Mouse (Mus musculus) CH12.LX (cell line): ENCODE results near the gene Clcn6. TPM values are rescaled to one million over a fixed set of nuclear protein-coding genes. Genes with fewer than 3 reads are reported as not detected.

Experiments
- DNase-seq: peaks from one replicate; pipeline ENCODE4 v3.0.0-alpha.2; 2013; ENCODE audit errors: extremely low read depth
- H3K27ac ChIP-seq: 2 replicates; pipeline ENCODE4 v1.5.1; 2012; ENCODE audit warnings: low read depth, mild to moderate bottlenecking, control low read depth, moderate library complexity; ENCODE audit not compliant: insufficient read depth
- H3K27me3 ChIP-seq: replicated peaks from 2 replicates; pipeline ENCODE3; 2012; ENCODE audit warnings: inconsistent platforms
- H3K36me3 ChIP-seq, 2 experiments: replicated peaks in 1 of 2; 2 replicates each; pipeline versions ENCODE3 to v1.6.1; 2012; ENCODE audit warnings: inconsistent platforms in 1 of 2, low read length in 1 of 2, mild to moderate bottlenecking in 1 of 2, mixed read lengths in 1 of 2, moderate library complexity in 1 of 2; ENCODE audit not compliant: control insufficient read depth in 1 of 2, insufficient read depth in 1 of 2
- H3K4me1 ChIP-seq, 2 experiments: 2 replicates each; pipeline ENCODE4 v1.6.1; 2012; ENCODE audit warnings: inconsistent platforms in 1 of 2, moderate library complexity in 1 of 2; ENCODE audit not compliant: insufficient read depth in 2 of 2, control insufficient read depth in 1 of 2
- H3K4me2 ChIP-seq: 2 replicates; pipeline ENCODE4 v1.6.1; 2012; ENCODE audit warnings: low read depth, mild to moderate bottlenecking, control low read depth; ENCODE audit not compliant: poor library complexity, insufficient read depth, severe bottlenecking
- H3K4me3 ChIP-seq, 3 experiments: fragments of 150-350 bp in 1 of 3; sonication (generic) in 1 of 3; replicated peaks in 1 of 3; 2 replicates each; pipeline versions ENCODE3 to v1.5.1; 2011 to 2012; ENCODE audit warnings: low read depth in 2 of 3, low read length in 2 of 3, mild to moderate bottlenecking in 2 of 3, moderate library complexity in 2 of 3, control low read depth in 1 of 3, improper control_type of control experiment in 1 of 3, inconsistent platforms in 1 of 3, mixed read lengths in 1 of 3; ENCODE audit not compliant: poor library complexity in 1 of 3
- H3K79me2 ChIP-seq: replicated peaks from 2 replicates; pipeline ENCODE4 v1.6.1; 2012; ENCODE audit warnings: mild to moderate bottlenecking, moderate library complexity; ENCODE audit not compliant: control insufficient read depth, poor library complexity, insufficient read depth, severe bottlenecking; ENCODE audit errors: extremely low read depth
- H3K9ac ChIP-seq: 2 replicates; pipeline ENCODE4 v1.6.1; 2012; ENCODE audit warnings: low read depth, mild to moderate bottlenecking, control low read depth, moderate library complexity; ENCODE audit not compliant: insufficient read depth
- H3K9me3 ChIP-seq: replicated peaks from 2 replicates; pipeline ENCODE3; 2012; ENCODE audit warnings: low read length, inconsistent platforms, mixed read lengths
- CHD2 ChIP-seq: IDR thresholded peaks from 2 replicates; pipeline ENCODE4 v1.6.1; 2011; ENCODE audit warnings: low read length, improper control_type of control experiment
- E2F4 ChIP-seq: IDR thresholded peaks from 2 replicates; pipeline ENCODE4 v1.6.1; 2011; ENCODE audit warnings: low read depth, low read length, improper control_type of control experiment; ENCODE audit not compliant: insufficient replicate concordance
- ELF1 ChIP-seq: IDR thresholded peaks from 2 replicates; pipeline ENCODE4 v1.6.1; 2014; ENCODE audit warnings: low read depth, mild to moderate bottlenecking, inconsistent platforms, low read length, improper control_type of control experiment
- GABPA ChIP-seq: IDR thresholded peaks from 2 replicates; pipeline ENCODE4 v1.6.1; 2012; ENCODE audit warnings: low read depth, low read length, improper control_type of control experiment, inconsistent platforms; ENCODE audit not compliant: insufficient replicate concordance
- IRF4 ChIP-seq: IDR thresholded peaks from 2 replicates; pipeline ENCODE4 v1.6.1; 2014; ENCODE audit warnings: low read depth, mild to moderate bottlenecking, inconsistent platforms, low read length, improper control_type of control experiment
- MAFK ChIP-seq: IDR thresholded peaks from 2 replicates; pipeline ENCODE4 v1.6.1; 2011; ENCODE audit warnings: low read length, improper control_type of control experiment; ENCODE audit not compliant: insufficient replicate concordance
- MAZ ChIP-seq: IDR thresholded peaks from 2 replicates; pipeline ENCODE4 v1.6.1; 2012; ENCODE audit warnings: low read depth, mild to moderate bottlenecking, inconsistent platforms, low read length, improper control_type of control experiment, moderate library complexity
- MEF2A ChIP-seq: IDR thresholded peaks from 2 replicates; pipeline ENCODE4 v1.6.1; 2014; ENCODE audit warnings: low read depth, mild to moderate bottlenecking, inconsistent platforms, low read length, improper control_type of control experiment, borderline replicate concordance
- MXI1 ChIP-seq: IDR thresholded peaks from 2 replicates; pipeline ENCODE4 v1.6.1; 2011; ENCODE audit warnings: mild to moderate bottlenecking, low read depth, low read length, improper control_type of control experiment
- MYC ChIP-seq: IDR thresholded peaks from 2 replicates; pipeline ENCODE4 v1.6.1; 2011; ENCODE audit warnings: low read depth, mild to moderate bottlenecking, improper control_type of control experiment, low read length
- NELFE ChIP-seq: IDR thresholded peaks from 2 replicates; pipeline ENCODE4 v1.6.1; 2011; ENCODE audit warnings: low read depth, low read length, improper control_type of control experiment
- NRF1 ChIP-seq: IDR thresholded peaks from 2 replicates; pipeline ENCODE4 v1.6.1; 2014; ENCODE audit warnings: low read depth, mild to moderate bottlenecking, inconsistent platforms, low read length, improper control_type of control experiment, moderate library complexity
- POLR2A ChIP-seq: IDR thresholded peaks from 2 replicates; pipeline ENCODE4 v1.6.1; 2011; ENCODE audit warnings: low read depth, mild to moderate bottlenecking, improper control_type of control experiment, low read length
- RAD21 ChIP-seq: IDR thresholded peaks from 2 replicates; pipeline ENCODE4 v1.6.1; 2011; ENCODE audit warnings: low read depth, mild to moderate bottlenecking, low read length, improper control_type of control experiment, moderate library complexity
- RCOR1 ChIP-seq: conservative IDR thresholded peaks from 2 replicates; pipeline ENCODE4 v1.6.1; 2012; ENCODE audit warnings: low read depth, mild to moderate bottlenecking, inconsistent platforms, low read length, improper control_type of control experiment
- SIN3A ChIP-seq: IDR thresholded peaks from 2 replicates; pipeline ENCODE4 v1.6.1; 2012; ENCODE audit warnings: low read length, improper control_type of control experiment, inconsistent platforms
- SMC3 ChIP-seq: IDR thresholded peaks from 2 replicates; pipeline ENCODE4 v1.6.1; 2011; ENCODE audit warnings: low read depth, low read length, improper control_type of control experiment
- TBP ChIP-seq: conservative IDR thresholded peaks from 2 replicates; pipeline ENCODE4 v1.6.1; 2011; ENCODE audit warnings: low read depth, low read length, improper control_type of control experiment
- USF1 ChIP-seq: IDR thresholded peaks from 2 replicates; pipeline ENCODE4 v1.6.1; 2014; ENCODE audit warnings: low read depth, mild to moderate bottlenecking, inconsistent platforms, low read length, improper control_type of control experiment
- USF2 ChIP-seq: conservative IDR thresholded peaks from 2 replicates; pipeline ENCODE4 v1.6.1; 2011; ENCODE audit warnings: low read depth, low read length, improper control_type of control experiment
- ZKSCAN1 ChIP-seq: IDR thresholded peaks from 2 replicates; pipeline ENCODE4 v1.6.1; 2012; ENCODE audit warnings: low read depth, inconsistent platforms, low read length, improper control_type of control experiment, borderline replicate concordance
- ZMIZ1 ChIP-seq: IDR thresholded peaks from 2 replicates; pipeline ENCODE4 v1.6.1; 2012; ENCODE audit warnings: low read depth, mild to moderate bottlenecking, inconsistent platforms, low read length, improper control_type of control experiment
- ZNF384 ChIP-seq: IDR thresholded peaks from 2 replicates; pipeline ENCODE4 v1.6.1; 2012; ENCODE audit warnings: low read depth, low read length, improper control_type of control experiment, inconsistent platforms
- dilution Hi-C: fragments of 300-500 bp; cut with MboI; formaldehyde crosslinking; loops from 2 replicates; pipeline ENCODE4 v1.14.3; 2020; ENCODE audit warnings: low sequenced_read_pairs; ENCODE audit not compliant: extremely low pct_unique_long_range_greater_than_20kb, extremely low pct_ligation_motif_present
- in situ Hi-C: fragments of 300-500 bp; cut with MboI; formaldehyde crosslinking; loops from 3 replicates; pipeline ENCODE4 v1.14.3; 2019; ENCODE audit warnings: low sequenced_read_pairs, low pct_ligation_motif_present, low pct_unique_long_range_greater_than_20kb, mixed read lengths
- polyA plus RNA-seq: library from polyadenylated mRNA; unstranded; fragments of >175 nt; gene quantifications from 2 replicates; pipeline ENCODE4 v1.2.1, GENCODE M21; 2012; ENCODE audit warnings: low read depth; ENCODE audit not compliant: insufficient read length
- total RNA-seq, 2 experiments: library from RNA; depleted of rRNA; stranded (reverse); fragments of 300-350 nt in 1 of 2; fragments of >200 nt in 1 of 2; gene quantifications; 2 replicates each; pipeline ENCODE4 v1.2.3; 2012 to 2014

The Clcn6 gene
- total and polyA plus RNA-seq, 3 experiments, result 4.8 to 10.6 (median 5.7) TPM

- DNase-seq, result no peak
- no peak overlapping the region for H3K27ac ChIP-seq
- dilution Hi-C loops, result no loop called here
- no peak overlapping the region for H3K4me2 ChIP-seq
- no peaks in the 10 kb centered on the region for H3K4me1 ChIP-seq
- H3K9me3 ChIP-seq, result peaks cover 11% of the 10 kb centered on the region
- peaks cover 79% of the 10 kb centered on the region for H3K27me3 ChIP-seq
- no peaks in the 10 kb centered on the region for H3K36me3 ChIP-seq
- no peaks in the 10 kb centered on the region for H3K79me2 ChIP-seq
- no peak overlapping the region for H3K4me3 ChIP-seq
- in situ Hi-C loops, result no loop called here
- no peak overlapping the region for H3K9ac ChIP-seq
- no peak for TF ChIP-seq RCOR1
- no peak for TF ChIP-seq ZMIZ1
- TF ChIP-seq RAD21, result no peak
- TF ChIP-seq MYC, result no peak
- no peak for TF ChIP-seq IRF4
- TF ChIP-seq ZNF384, result no peak
- no peak for TF ChIP-seq MAZ
- TF ChIP-seq MAFK, result no peak
- TF ChIP-seq E2F4, result no peak
- no peak for TF ChIP-seq NELFE
- no peak for TF ChIP-seq NRF1
- TF ChIP-seq GABPA, result no peak
- no peak for TF ChIP-seq USF2
- no peak for TF ChIP-seq TBP
- no peak for TF ChIP-seq POLR2A
- TF ChIP-seq SIN3A, result no peak
- TF ChIP-seq, all 38 proteins: peak for 0
Measured at GRCm38 (mm10) chr4:147979441-147979860, 59.2 kb downstream of the Clcn6 start.

GRCm38 (mm10) chr4:147978391-147978790 lies 60.2 kb downstream of the Clcn6 start:
- dilution Hi-C loops, result no loop called here
- Histone ChIP-seq H3K27me3 (peaks cover 73% of the 10 kb centered on the region), H3K4me2 (no peak overlapping the region), H3K9me3 (peaks cover 14% of the 10 kb centered on the region), H3K4me3 (no peak overlapping the region), H3K27ac (no peak overlapping the region), H3K9ac (no peak overlapping the region), H3K4me1 (no peaks in the 10 kb centered on the region), H3K79me2 (no peaks in the 10 kb centered on the region), H3K36me3 (no peaks in the 10 kb centered on the region)
- in situ Hi-C loops, result no loop called here
- DNase-seq, result no peak
- no peak for TF ChIP-seq RCOR1
- no peak for TF ChIP-seq ELF1
- no peak for TF ChIP-seq USF2
- TF ChIP-seq MXI1, result no peak
- TF ChIP-seq USF1, result no peak
- no peak for TF ChIP-seq GABPA
- no peak for TF ChIP-seq CHD2
- TF ChIP-seq ZNF384, result no peak
- TF ChIP-seq MEF2A, result no peak
- no peak for TF ChIP-seq POLR2A
- no peak for TF ChIP-seq ZKSCAN1
- no peak for TF ChIP-seq SMC3
- TF ChIP-seq, all 38 proteins: peak for 0
